Mouse (Mus musculus) lung, embryonic 15.5 days (tissue): Measurements from ENCODE around the gene Gk5. TPM values are rescaled to one million over a fixed set of nuclear protein-coding genes. Genes with fewer than 3 reads are reported as not detected.
"Not testable (repeated sequence)": the region's sequence is repeated elsewhere in the genome, so short reads cannot be mapped to it uniquely, and the experiment has no call there.

ENCODE experiments used
- ATAC-seq: fragments of 200-750 bp; cut with Nextera tagmentation; 2 replicates; pipeline ENCODE4 v1.8.0; 2017; ENCODE audit warnings: moderate number of reproducible peaks, borderline replicate concordance; ENCODE audit not compliant: low FRiP score, low TSS enrichment; ENCODE audit errors: extremely low read depth
- H3K27ac ChIP-seq: fragments of 300-500 bp; sonication (generic); 2 replicates; pipeline ENCODE4 v1.5.1; 2015; ENCODE audit warnings: moderate library complexity, mild to moderate bottlenecking, inconsistent platforms
- H3K27me3 ChIP-seq: fragments of 300-500 bp; sonication (generic); 2 replicates; pipeline ENCODE4 v1.6.1; 2015; ENCODE audit warnings: inconsistent platforms
- H3K36me3 ChIP-seq: fragments of 300-500 bp; sonication (generic); 2 replicates; pipeline ENCODE4 v1.6.1; 2015; ENCODE audit warnings: inconsistent platforms
- H3K4me1 ChIP-seq: fragments of 300-500 bp; sonication (generic); 2 replicates; pipeline ENCODE4 v1.6.1; 2015; ENCODE audit warnings: inconsistent platforms
- H3K4me2 ChIP-seq: fragments of 300-500 bp; sonication (generic); 2 replicates; pipeline ENCODE4 v1.6.1; 2015; ENCODE audit warnings: inconsistent platforms, mild to moderate bottlenecking, moderate library complexity
- H3K4me3 ChIP-seq: fragments of 300-500 bp; sonication (generic); 2 replicates; pipeline ENCODE4 v1.5.1; 2015; ENCODE audit warnings: mild to moderate bottlenecking, inconsistent platforms
- H3K9ac ChIP-seq: fragments of 300-500 bp; sonication (generic); 2 replicates; pipeline ENCODE4 v1.6.1; 2015; ENCODE audit warnings: inconsistent platforms
- H3K9me3 ChIP-seq: fragments of 300-500 bp; sonication (generic); 2 replicates; pipeline ENCODE4 v1.6.1; 2016; ENCODE audit warnings: inconsistent platforms
- WGBS: fragments of 180-500 bp; shearing (Covaris S2); methylation state at CpG from one replicate; pipeline ENCODE4 v1.1.7; 2015; 5-methylcytosine and 5-hydroxymethylcytosine counted together
- polyA plus RNA-seq: library from polyadenylated mRNA; unstranded; fragments of >200 nt; fragmentation: Nextera tagmentation; extraction: Ambion mirVana; gene quantifications from 2 replicates; pipeline ENCODE4 v1.2.1, GENCODE M21; 2015

Gk5 gene
- 3.1 and 4.2 TPM in 2 replicates for polyA plus RNA-seq

- Histone ChIP-seq H3K27ac (no peak within 1 kb of the TSS; the same call in 1 of the 2 replicates), H3K4me1 (no peaks in the 10 kb centered on the region)
- under 1% methylated on average over 76 of the region's 76 CpGs for WGBS
Observed at GRCm38 (mm10) chr9:96118861-96119772, at the start of gene Gk5. TSS of gene Gk5 (plus strand) at chr9:96119362.

GRCm38 (mm10) chr9:96078752-96079315 is 40.3 kb upstream of the Gk5 start:
- no peak for ATAC-seq

More at GRCm38 (mm10) chr9:96118861-96119772, at the start of gene Gk5:
- Histone ChIP-seq H3K4me3 (peak within 1 kb of the TSS; percentile 76), H3K4me2 (peak within 1 kb of the TSS; percentile 93), H3K9me3 (no peaks in the 10 kb centered on the region), H3K9ac (peak within 1 kb of the TSS; percentile 68), H3K36me3 (no peaks in the 10 kb centered on the region), H3K27me3 (no peaks in the 10 kb centered on the region)
- ATAC-seq = peak; percentile 96

GRCm38 (mm10) chr9:96085293-96085692 is 33.9 kb upstream of the Gk5 start:
- H3K9ac ChIP-seq = no peak overlapping the region
- no peak overlapping the region for H3K27ac ChIP-seq
- WGBS = 85% methylated on average over 6 of the region's 6 CpGs
- no peaks in the 10 kb centered on the region for H3K36me3 ChIP-seq
- H3K4me2 ChIP-seq = no peak overlapping the region
- H3K4me1 ChIP-seq = no peaks in the 10 kb centered on the region
- H3K27me3 ChIP-seq = no peaks in the 10 kb centered on the region
- H3K4me3 ChIP-seq = no peak overlapping the region
- ATAC-seq = no peak
- H3K9me3 ChIP-seq = no peaks in the 10 kb centered on the region

More at GRCm38 (mm10) chr9:96078752-96079315, 40.3 kb upstream of the Gk5 start:
- Histone ChIP-seq H3K4me3 (no peak overlapping the region), H3K4me2 (no peak overlapping the region), H3K36me3 (no peaks in the 10 kb centered on the region), H3K27me3 (no peaks in the 10 kb centered on the region), H3K4me1 (no peaks in the 10 kb centered on the region), H3K9me3 (no peaks in the 10 kb centered on the region), H3K9ac (no peak overlapping the region), H3K27ac (no peak overlapping the region)
- 66% methylated on average over 13 of the region's 13 CpGs for WGBS

GRCm38 (mm10) chr9:96087671-96088070 is 31.5 kb upstream of the Gk5 start:
- no peak for ATAC-seq
- Histone ChIP-seq H3K4me2 (no peak overlapping the region), H3K4me1 (no peaks in the 10 kb centered on the region), H3K9ac (no peak overlapping the region), H3K4me3 (no peak overlapping the region), H3K9me3 (no peaks in the 10 kb centered on the region), H3K27me3 (no peaks in the 10 kb centered on the region), H3K36me3 (no peaks in the 10 kb centered on the region), H3K27ac (no peak overlapping the region)
- 80% methylated on average over 2 of the region's 2 CpGs for WGBS

- H3K9ac ChIP-seq, H3K4me3 ChIP-seq, H3K9me3 ChIP-seq, H3K36me3 ChIP-seq, H3K4me2 ChIP-seq, H3K27me3 ChIP-seq, H3K27ac ChIP-seq, ATAC-seq, H3K4me1 ChIP-seq: not testable (repeated sequence)
- WGBS = 82% methylated on average over 3 of the region's 3 CpGs
Observed at GRCm38 (mm10) chr9:96088456-96088855, 30.7 kb upstream of the Gk5 start.

- not testable (repeated sequence) for H3K4me3 ChIP-seq, H3K9me3 ChIP-seq, ATAC-seq, H3K9ac ChIP-seq, H3K4me2 ChIP-seq, H3K4me1 ChIP-seq, H3K36me3 ChIP-seq, H3K27me3 ChIP-seq, H3K27ac ChIP-seq
- 89% methylated on average over 10 of the region's 10 CpGs for WGBS
Observed at GRCm38 (mm10) chr9:96092637-96093036, 26.5 kb upstream of the Gk5 start.

GRCm38 (mm10) chr9:96093221-96093620 is 25.9 kb upstream of the Gk5 start:
- WGBS = 80% methylated on average over 1 of the region's 1 CpGs
- no peak overlapping the region for H3K4me3 ChIP-seq
- H3K27ac ChIP-seq = no peak overlapping the region
- no peak for ATAC-seq
- H3K4me1 ChIP-seq = no peaks in the 10 kb centered on the region
- H3K9ac ChIP-seq = no peak overlapping the region
- H3K27me3 ChIP-seq = no peaks in the 10 kb centered on the region
- no peaks in the 10 kb centered on the region for H3K36me3 ChIP-seq
- H3K9me3 ChIP-seq = no peaks in the 10 kb centered on the region; the same call in 1 of the 2 replicates
- H3K4me2 ChIP-seq = no peak overlapping the region

- Histone ChIP-seq H3K9ac (no peak overlapping the region), H3K27ac (no peak overlapping the region), H3K4me1 (no peaks in the 10 kb centered on the region), H3K9me3 (peaks cover 2% of the 10 kb centered on the region), H3K4me3 (no peak overlapping the region), H3K27me3 (no peaks in the 10 kb centered on the region), H3K4me2 (no peak overlapping the region), H3K36me3 (no peaks in the 10 kb centered on the region)
- no peak for ATAC-seq
- WGBS = 54% methylated on average over 1 of the region's 1 CpGs
Observed at GRCm38 (mm10) chr9:96094341-96094740, 24.8 kb upstream of the Gk5 start.

- no peaks in the 10 kb centered on the region for H3K36me3 ChIP-seq
- no peak overlapping the region for H3K4me3 ChIP-seq
- no peak overlapping the region for H3K27ac ChIP-seq
- peaks cover 2% of the 10 kb centered on the region for H3K9me3 ChIP-seq
- WGBS = 35% methylated on average over 1 of the region's 1 CpGs
- no peak overlapping the region for H3K4me2 ChIP-seq
- no peaks in the 10 kb centered on the region for H3K27me3 ChIP-seq
- no peak for ATAC-seq
- H3K4me1 ChIP-seq = no peaks in the 10 kb centered on the region
- no peak overlapping the region for H3K9ac ChIP-seq
Observed at GRCm38 (mm10) chr9:96095192-96095591, 24.0 kb upstream of the Gk5 start.

GRCm38 (mm10) chr9:96102846-96103245 is 16.3 kb upstream of the Gk5 start:
- Histone ChIP-seq H3K9ac (no peak overlapping the region), H3K4me2 (no peak overlapping the region), H3K4me1 (no peaks in the 10 kb centered on the region), H3K27me3 (no peaks in the 10 kb centered on the region), H3K36me3 (no peaks in the 10 kb centered on the region), H3K4me3 (no peak overlapping the region), H3K9me3 (peaks cover 2% of the 10 kb centered on the region; the same call in 1 of the 2 replicates), H3K27ac (no peak overlapping the region)
- WGBS = 84% methylated on average over 8 of the region's 8 CpGs
- ATAC-seq = no peak

GRCm38 (mm10) chr9:96112879-96113361 is 6.2 kb upstream of the Gk5 start:
- no peak for ATAC-seq
- no peaks in the 10 kb centered on the region for H3K36me3 ChIP-seq
- WGBS = 89% methylated on average over 3 of the region's 3 CpGs
- no peaks in the 10 kb centered on the region for H3K27me3 ChIP-seq
- no peak overlapping the region for H3K4me3 ChIP-seq
- no peak overlapping the region for H3K27ac ChIP-seq
- H3K4me2 ChIP-seq = no peak overlapping the region
- no peak overlapping the region for H3K9ac ChIP-seq
- no peaks in the 10 kb centered on the region for H3K9me3 ChIP-seq
- H3K4me1 ChIP-seq = no peaks in the 10 kb centered on the region

- whole genome bisulfite sequencing = 91% methylated on average over 6 of the region's 6 CpGs
- Histone ChIP-seq H3K9me3 (no peaks in the 10 kb centered on the region), H3K9ac (no peak overlapping the region), H3K27me3 (no peaks in the 10 kb centered on the region), H3K4me3 (no peak overlapping the region), H3K4me2 (no peak overlapping the region), H3K4me1 (no peaks in the 10 kb centered on the region), H3K36me3 (no peaks in the 10 kb centered on the region), H3K27ac (no peak overlapping the region)
- ATAC-seq = no peak
Observed at GRCm38 (mm10) chr9:96116801-96117200, 2.4 kb upstream of the Gk5 start.
